Comparison of ENCODE assay signal across 10 mouse cellular contexts in genomic region chr8:26886783-26887486, GRCm38 (mm10).
A peak's percentile ranks its signal among the peaks of the same experiment; 100 is the strongest.
DNase-seq lines count a peak whose midpoint lies in the region; ATAC-seq and TF ChIP-seq lines count a peak whose summit lies in the region.
"Had no signal": no experiment of that assay in that cellular context is flagged by ENCODE, and none has a peak within 500 bp of the region (broad histone marks: within the 10 kb centered on the region; RNA-seq: fewer than 3 reads in every experiment).

No protein-coding gene starts in this region.

- H3K27ac ChIP-seq in kidney, embryonic 14.5 days (ENCODE audit: low read depth, low read length) = no peak overlapping the region
- H3K27ac ChIP-seq in bone marrow macrophage, adult 2 months (ENCODE audit: insufficient read depth, low read depth, low read length) = peak overlapping the region; percentile 22; the same call in 1 of the 2 replicates
- H3K27ac ChIP-seq in intestine, postnatal 0 days (ENCODE audit: low read depth, low read length) = no peak overlapping the region
- no peak overlapping the region for H3K27ac ChIP-seq in midbrain, postnatal 0 days (ENCODE audit: low read depth, low read length)
- H3K27ac ChIP-seq: forebrain, embryonic 15.5 days had no signal

- 69% methylated on average over 13 of the region's 13 CpGs for WGBS in kidney, embryonic 14.5 days
- WGBS in intestine, postnatal 0 days = 71% methylated on average over 13 of the region's 13 CpGs
- 81% methylated on average over 13 of the region's 13 CpGs for WGBS in midbrain, postnatal 0 days

- H3ac ChIP-seq in myocyte (ENCODE audit: control insufficient read depth, insufficient read length) = no peak overlapping the region

- no peak for TF ChIP-seq POLR2A in bone marrow macrophage, adult 2 months (IDR thresholded peaks at IDR 0.05; ENCODE audit: borderline replicate concordance, low read depth, low read length)
- no peak for TF ChIP-seq POLR2A in myocyte (IDR thresholded peaks at IDR 0.05; ENCODE audit: insufficient read length, low read depth)

- H3K36me3 ChIP-seq in kidney, embryonic 14.5 days (ENCODE audit: control insufficient read depth, insufficient read depth, low read length) = no peaks in the 10 kb centered on the region
- no peaks in the 10 kb centered on the region for H3K36me3 ChIP-seq in intestine, postnatal 0 days (ENCODE audit: control insufficient read depth, insufficient read depth)
- no peaks in the 10 kb centered on the region for H3K36me3 ChIP-seq in myocyte (ENCODE audit: control insufficient read depth, insufficient read depth)
- no peaks in the 10 kb centered on the region for H3K36me3 ChIP-seq in midbrain, postnatal 0 days (ENCODE audit: insufficient read depth, low read length)
- H3K36me3 ChIP-seq: forebrain, embryonic 15.5 days had no signal

- no peak overlapping the region for H3K9ac ChIP-seq in kidney, embryonic 14.5 days (ENCODE audit: low read depth, low read length)
- H3K9ac ChIP-seq in intestine, postnatal 0 days (ENCODE audit: low read depth, low read length) = no peak overlapping the region
- H3K9ac ChIP-seq in midbrain, postnatal 0 days (replicated peaks; ENCODE audit: low read length, poor library complexity, severe bottlenecking) = no peak overlapping the region
- H3K9ac ChIP-seq: forebrain, embryonic 15.5 days had no signal

- no peak for DNase-seq in kidney, postnatal 25 days
- no peak for DNase-seq in left cerebral cortex, adult 8-10 months (ENCODE audit: low spot score in 2 of 2)
- DNase-seq in midbrain, postnatal 0 days (ENCODE audit: low spot score) = no peak
- DNase-seq in c-Kit-positive CD71-positive TER-119-positive erythroid progenitor cells, embryonic 14.5 days (ENCODE audit: low spot score) = no peak
- DNase-seq: kidney, adult 9 months had no signal

- no peak overlapping the region for H3K4me2 ChIP-seq in kidney, embryonic 14.5 days (replicated peaks; ENCODE audit: low read depth, low read length)
- no peak overlapping the region for H3K4me2 ChIP-seq in intestine, postnatal 0 days (replicated peaks; ENCODE audit: low read depth)
- no peak overlapping the region for H3K4me2 ChIP-seq in myocyte (ENCODE audit: low read depth)
- no peak overlapping the region for H3K4me2 ChIP-seq in midbrain, postnatal 0 days (ENCODE audit: low read depth, low read length, poor library complexity, severe bottlenecking)
- H3K4me2 ChIP-seq: forebrain, embryonic 15.5 days had no signal

- H3K27me3 ChIP-seq in kidney, embryonic 14.5 days (ENCODE audit: control insufficient read depth, insufficient read depth, low read length) = no peaks in the 10 kb centered on the region
- no peaks in the 10 kb centered on the region for H3K27me3 ChIP-seq in intestine, postnatal 0 days (replicated peaks; ENCODE audit: control insufficient read depth, insufficient read depth, low read length)
- H3K27me3 ChIP-seq in myocyte (ENCODE audit: control insufficient read depth, insufficient read depth, insufficient read length) = no peaks in the 10 kb centered on the region
- H3K27me3 ChIP-seq in midbrain, postnatal 0 days (ENCODE audit: insufficient read depth, low read length) = no peaks in the 10 kb centered on the region
- H3K27me3 ChIP-seq: forebrain, embryonic 15.5 days had no signal

- H3K79me2 ChIP-seq in myocyte (ENCODE audit: control insufficient read depth, insufficient read depth) = no peaks in the 10 kb centered on the region

- peaks cover 18% of the 10 kb centered on the region for H3K4me1 ChIP-seq in kidney, embryonic 14.5 days (ENCODE audit: control insufficient read depth, insufficient read depth, low read length)
- H3K4me1 ChIP-seq in bone marrow macrophage, adult 2 months (ENCODE audit: control insufficient read depth, insufficient read depth, low read length) = peaks cover 28% of the 10 kb centered on the region
- H3K4me1 ChIP-seq in intestine, postnatal 0 days (replicated peaks; ENCODE audit: control insufficient read depth, insufficient read depth, low read length) = no peaks in the 10 kb centered on the region; the same call in 1 of the 2 replicates
- no peaks in the 10 kb centered on the region for H3K4me1 ChIP-seq in midbrain, postnatal 0 days (ENCODE audit: insufficient read depth, low read length)

- peak; percentile 37; the same call in 1 of the 2 replicates for ATAC-seq in kidney, embryonic 14.5 days (ENCODE audit: low FRiP score, low TSS enrichment)
- peak; percentile 22 for ATAC-seq in intestine, postnatal 0 days
- no peak for ATAC-seq in midbrain, postnatal 0 days (ENCODE audit: low FRiP score)
- ATAC-seq: forebrain, embryonic 15.5 days had no signal

- H3K4me3 ChIP-seq in kidney, embryonic 14.5 days (ENCODE audit: low read length) = no peak overlapping the region
- no peak overlapping the region for H3K4me3 ChIP-seq in bone marrow macrophage, adult 2 months (ENCODE audit: insufficient read depth, low read length)
- H3K4me3 ChIP-seq in intestine, postnatal 0 days (ENCODE audit: low read depth, low read length) = no peak overlapping the region
- H3K4me3 ChIP-seq in myocyte = no peak overlapping the region
- H3K4me3 ChIP-seq in midbrain, postnatal 0 days (ENCODE audit: low read depth, low read length) = no peak overlapping the region
- H3K4me3 ChIP-seq: forebrain, embryonic 15.5 days had no signal

- no peak for TF ChIP-seq CTCF in bone marrow macrophage, adult 2 months (IDR thresholded peaks at IDR 0.05; ENCODE audit: low read depth, low read length)
- no peak for TF ChIP-seq CTCF in intestine, postnatal 0 days (IDR thresholded peaks at IDR 0.05; ENCODE audit: low read depth)
- no peak for TF ChIP-seq CTCF in midbrain, postnatal 0 days (IDR thresholded peaks at IDR 0.05)

- H3K9me3 ChIP-seq in kidney, embryonic 14.5 days (ENCODE audit: control insufficient read depth, low read length) = no peaks in the 10 kb centered on the region
- no peaks in the 10 kb centered on the region for H3K9me3 ChIP-seq in intestine, postnatal 0 days (ENCODE audit: control insufficient read depth)
- H3K9me3 ChIP-seq in midbrain, postnatal 0 days (ENCODE audit: low read length) = no peaks in the 10 kb centered on the region
- H3K9me3 ChIP-seq: forebrain, embryonic 15.5 days had no signal

TF ChIP-seq in myocyte, 11 proteins besides CTCF, POLR2A, EP300 and RAD21:
- peak in 1 of 3 experiments; percentile 34 for TF ChIP-seq MYOG (IDR thresholded peaks at IDR 0.05; ENCODE audit: control insufficient read depth in 1 of 3, insufficient read depth in 1 of 3, insufficient read length in 2 of 3, low read depth in 2 of 3)
- TF ChIP-seq USF1 (IDR thresholded peaks at IDR 0.05; ENCODE audit: low read depth) = no peak
- peak in 2 of 3 experiments; percentile 13 to 53 for TF ChIP-seq MYOD1 (IDR thresholded peaks at IDR 0.05; ENCODE audit: control insufficient read depth in 1 of 3, insufficient read length in 2 of 3, low read depth in 2 of 3)
